In genomic region chr5:146809951-146810350, GRCm38 (mm10) we compare ENCODE assay signal across 18 mouse cellular contexts. TPM values are rescaled to one million over a fixed set of nuclear protein-coding genes. Genes with fewer than 3 reads are reported as not detected.
"Had no signal": no experiment of that assay in that cellular context is flagged by ENCODE, and none has a peak within 500 bp of the region (broad histone marks: within the 10 kb centered on the region; RNA-seq: fewer than 3 reads in every experiment).

No protein-coding gene starts in this region.

- ATAC-seq: hindbrain, embryonic 16.5 days; inflammation-experienced regulatory T-cells, adult 6 months; intestine, embryonic 15.5 days; intestine, postnatal 0 days had no signal

- DNase-seq: gastrocnemius, adult 2 months; gastrocnemius, postnatal 10 days; gastrocnemius, postnatal 25 days; heart, adult 18-20 months; heart, postnatal 10 days; heart, postnatal 4 days; kidney, adult 18-20 months; kidney, adult 8-10 months; kidney, postnatal 10 days; kidney, postnatal 25 days; kidney, postnatal 4 days; liver; liver, embryonic 13.5 days had no signal

RNA-seq across cellular contexts. Expression of gene Rasl11a, which starts 34.9 kb away (rescaled TPM):
- total RNA-seq: granulocyte monocyte progenitor cell, adult 5-6 weeks had no signal
